ENCODE assay signal across 8 mouse cellular contexts in the genomic region with DNA sequence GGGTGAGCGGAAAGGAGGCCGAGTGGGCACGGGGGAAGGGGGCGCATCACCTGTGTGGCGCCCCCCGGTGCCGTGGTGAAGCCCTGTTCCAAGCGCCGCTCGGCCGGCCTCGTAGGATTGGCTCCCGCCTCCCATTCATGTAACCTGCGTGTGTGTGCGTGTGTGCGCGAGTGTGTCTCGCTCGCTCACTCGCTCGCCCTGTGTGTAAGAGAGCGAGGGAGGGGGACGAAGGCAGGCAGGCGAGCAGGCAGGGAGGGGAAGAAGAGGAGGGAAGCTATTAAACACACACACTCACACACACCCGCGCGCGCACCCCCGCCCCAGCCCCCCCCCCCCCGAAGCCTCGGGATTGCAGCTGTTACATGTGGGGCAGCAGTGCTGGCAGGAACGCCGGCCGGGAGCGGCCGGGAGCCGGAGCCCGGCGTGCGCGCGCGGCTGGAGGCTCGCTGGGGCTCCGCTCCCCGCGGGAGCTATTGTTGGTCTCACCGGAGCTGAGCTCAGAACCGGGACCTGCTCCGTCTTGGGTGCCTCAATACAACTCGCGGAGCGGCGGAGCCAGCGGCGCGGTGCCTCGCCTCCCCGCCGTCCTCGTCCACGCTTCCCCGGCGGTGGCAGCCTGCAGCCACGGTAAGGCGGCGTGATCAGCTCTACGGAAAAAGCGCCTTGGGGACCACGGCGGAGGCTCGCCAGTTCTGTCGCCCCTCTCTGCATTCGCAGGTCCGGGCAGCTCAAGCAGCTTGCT. TPM values are rescaled to one million over a fixed set of nuclear protein-coding genes. Genes with fewer than 3 reads are reported as not detected.
A peak's percentile ranks its signal among the peaks of the same experiment; 100 is the strongest.
DNase-seq lines count a peak whose midpoint lies in the region; ATAC-seq and TF ChIP-seq lines count a peak whose summit lies in the region.

No protein-coding gene starts in this region.

- peaks cover 68% of the 10 kb centered on the region for H3K27me3 ChIP-seq in megakaryocyte, embryonic 14.5 days (replicated peaks)
- H3K27me3 ChIP-seq in heart, embryonic 13.5 days (replicated peaks) = peaks cover 68% of the 10 kb centered on the region
- H3K27me3 ChIP-seq in kidney, postnatal 0 days (ENCODE audit: insufficient read depth, low read length) = no peaks in the 10 kb centered on the region
- peaks cover 78% of the 10 kb centered on the region for H3K27me3 ChIP-seq in liver, embryonic 13.5 days

- no peak for TF ChIP-seq CTCF in cortical plate, adult 2 months (IDR thresholded peaks at IDR 0.05; ENCODE audit: extremely low read depth, insufficient read depth, low read length)
- peak; percentile 37; the same call in 1 of the 2 replicates for TF ChIP-seq CTCF in kidney, postnatal 0 days (IDR thresholded peaks at IDR 0.05; ENCODE audit: low read depth)
- TF ChIP-seq CTCF in olfactory bulb, adult 2 months (IDR thresholded peaks at IDR 0.05; ENCODE audit: insufficient read depth, low read depth, low read length) = 0 out of 2 replicates have a peak, but pooled peaks have one; percentile 29

- peaks cover 18% of the 10 kb centered on the region for H3K4me1 ChIP-seq in megakaryocyte, embryonic 14.5 days
- peaks cover 2% of the 10 kb centered on the region for H3K4me1 ChIP-seq in cortical plate, adult 2 months (ENCODE audit: control insufficient read depth, insufficient read depth, low read length)
- peaks cover 26% of the 10 kb centered on the region for H3K4me1 ChIP-seq in heart, embryonic 13.5 days
- H3K4me1 ChIP-seq in kidney, postnatal 0 days (replicated peaks; ENCODE audit: insufficient read depth, low read length) = 0 out of 2 replicates have a peak, but pooled peaks cover 10% of the 10 kb centered on the region
- peaks cover 10% of the 10 kb centered on the region; the same call in 1 of the 2 replicates for H3K4me1 ChIP-seq in liver, embryonic 13.5 days (replicated peaks)
- H3K4me1 ChIP-seq in olfactory bulb, adult 2 months (ENCODE audit: control insufficient read depth, insufficient read depth, low read length) = no peaks in the 10 kb centered on the region

- H3K9me3 ChIP-seq in megakaryocyte, embryonic 14.5 days = no peaks in the 10 kb centered on the region
- no peaks in the 10 kb centered on the region for H3K9me3 ChIP-seq in heart, embryonic 13.5 days
- no peaks in the 10 kb centered on the region for H3K9me3 ChIP-seq in kidney, postnatal 0 days (replicated peaks; ENCODE audit: low read length)
- no peaks in the 10 kb centered on the region for H3K9me3 ChIP-seq in liver, embryonic 13.5 days (replicated peaks)

- no peaks in the 10 kb centered on the region for H3K36me3 ChIP-seq in megakaryocyte, embryonic 14.5 days (replicated peaks; ENCODE audit: low read length)
- no peaks in the 10 kb centered on the region for H3K36me3 ChIP-seq in heart, embryonic 13.5 days
- no peaks in the 10 kb centered on the region for H3K36me3 ChIP-seq in kidney, postnatal 0 days (ENCODE audit: insufficient read depth, low read length)
- H3K36me3 ChIP-seq in liver, embryonic 13.5 days = no peaks in the 10 kb centered on the region

- no peak for ATAC-seq in megakaryocyte, adult 5-6 weeks (ENCODE audit: poor library complexity, severe bottlenecking)
- ATAC-seq in heart, embryonic 13.5 days (ENCODE audit: extremely low read depth, insufficient number of reproducible peaks, low FRiP score, low TSS enrichment) = peak; percentile 22; the same call in 1 of the 2 replicates
- ATAC-seq in kidney, postnatal 0 days (replicated peaks; ENCODE audit: low FRiP score, low read depth) = peak; percentile 41
- ATAC-seq in liver, embryonic 13.5 days (ENCODE audit: low read depth) = no peak

- peak overlapping the region; percentile 82 for H3K9ac ChIP-seq in heart, embryonic 13.5 days
- H3K9ac ChIP-seq in kidney, postnatal 0 days (ENCODE audit: low read depth, low read length) = peak overlapping the region; percentile 75
- 0 out of 2 replicates have a peak overlapping the region, but pooled peaks have one; percentile 6 for H3K9ac ChIP-seq in liver, embryonic 13.5 days

- peak overlapping the region; percentile 97 for H3K27ac ChIP-seq in cortical plate, adult 2 months (ENCODE audit: insufficient read depth, low read length)
- H3K27ac ChIP-seq in heart, embryonic 13.5 days (replicated peaks) = peak overlapping the region; percentile 40
- peak overlapping the region; percentile 75 for H3K27ac ChIP-seq in kidney, postnatal 0 days
- no peak overlapping the region for H3K27ac ChIP-seq in liver, embryonic 13.5 days
- peak overlapping the region; percentile 96 for H3K27ac ChIP-seq in olfactory bulb, adult 2 months (ENCODE audit: insufficient read depth, low read depth, low read length)

- peak; percentile 67; the same call in 1 of the 2 replicates for TF ChIP-seq POLR2A in cortical plate, adult 2 months (IDR thresholded peaks at IDR 0.05; ENCODE audit: extremely low read depth, insufficient read depth, low read length)
- peak; percentile 48; the same call in 1 of the 2 replicates for TF ChIP-seq POLR2A in olfactory bulb, adult 2 months (IDR thresholded peaks at IDR 0.05; ENCODE audit: insufficient read depth, low read depth, low read length)

- peak overlapping the region; percentile 86 for H3K4me2 ChIP-seq in heart, embryonic 13.5 days
- peak overlapping the region; percentile 97 for H3K4me2 ChIP-seq in kidney, postnatal 0 days (ENCODE audit: low read length)
- H3K4me2 ChIP-seq in liver, embryonic 13.5 days = peak overlapping the region; percentile 69

- H3K4me3 ChIP-seq in megakaryocyte, embryonic 14.5 days (replicated peaks) = peak overlapping the region; percentile 50
- H3K4me3 ChIP-seq in cortical plate, adult 2 months (ENCODE audit: insufficient read depth, low read length) = peak overlapping the region; percentile 80
- peak overlapping the region; percentile 68 for H3K4me3 ChIP-seq in heart, embryonic 13.5 days
- H3K4me3 ChIP-seq in kidney, postnatal 0 days (replicated peaks; ENCODE audit: low read depth, low read length) = peak overlapping the region; percentile 72
- H3K4me3 ChIP-seq in liver, embryonic 13.5 days (replicated peaks) = peak overlapping the region; percentile 46
- H3K4me3 ChIP-seq in olfactory bulb, adult 2 months (ENCODE audit: insufficient read depth, low read depth, low read length) = peak overlapping the region; percentile 96

- WGBS in heart, embryonic 13.5 days = under 1% methylated on average over 68 of the region's 75 CpGs
- under 1% methylated on average over 60 of the region's 75 CpGs for WGBS in kidney, postnatal 0 days
- 2% methylated on average over 63 of the region's 75 CpGs for WGBS in liver, embryonic 13.5 days (ENCODE audit: insufficient replicate concordance)
- 1% methylated on average over 74 of the region's 75 CpGs for WGBS in olfactory bulb, adult 2 months

- DNase-seq in kidney, postnatal 0 days (ENCODE audit: low spot score) = peak; percentile 61
- DNase-seq in liver, embryonic 13.5 days = no peak
- DNase-seq in natural killer cell, adult 2 months (ENCODE audit: low spot score in 2 of 2) = no peak

RNA-seq across cellular contexts. Expression of a gene that starts 38.9 kb away (rescaled TPM):
- 0.21 TPM in 1 of 2 replicates, not detected in the other for polyA plus RNA-seq in megakaryocyte, embryonic 14.5 days (2012; ENCODE audit: insufficient read depth, low replicate concordance)
- not detected in 2 replicates for total RNA-seq in megakaryocyte, adult 5-6 weeks (2015)
- under 0.01 TPM in 1 of 2 replicates, not detected in the other for total RNA-seq in megakaryocyte, adult 5-6 weeks (2017)
- polyA plus RNA-seq in cortical plate, adult 2 months (2012; rRNA removed) = 28.9 and 30.2 TPM in 2 replicates
- 9.2 and 10.5 TPM in 2 replicates for polyA plus RNA-seq in heart, embryonic 13.5 days (2015; fragmentation: Nextera tagmentation; extraction: Ambion mirVana)
- 22.6 and 23.2 TPM in 2 replicates for polyA plus RNA-seq in kidney, postnatal 0 days (2015; fragmentation: Nextera tagmentation; extraction: Ambion mirVana)
- polyA plus RNA-seq in liver, embryonic 13.5 days (2015; fragmentation: Nextera tagmentation; extraction: Ambion mirVana) = 0.47 and 0.67 TPM in 2 replicates
- polyA plus RNA-seq in olfactory bulb, adult 2 months (2012; ENCODE audit: insufficient read depth, insufficient read length, low replicate concordance, missing spikeins) = not detected in 2 replicates

Comparison
In these comparisons a context has a peak if more than half of its experiments do, and no peak if none do; other contexts are left out.
1. H3K4me3 ChIP-seq: peak in every context shown above with its lines; median percentile 96 in olfactory bulb, adult 2 months; 80 in cortical plate, adult 2 months; 72 in kidney, postnatal 0 days; 68 in heart, embryonic 13.5 days; 50 in megakaryocyte, embryonic 14.5 days; 46 in liver, embryonic 13.5 days.
2. ATAC-seq: peak in heart, embryonic 13.5 days (single experiment) and kidney, postnatal 0 days (single experiment); none in megakaryocyte, adult 5-6 weeks (single experiment) and liver, embryonic 13.5 days (single experiment).
3. H3K9ac ChIP-seq: peak in every context shown above with its lines; median percentile 82 in heart, embryonic 13.5 days; 75 in kidney, postnatal 0 days; 6 in liver, embryonic 13.5 days.
4. Peak in every context shown above with its lines, with median percentiles within 50 percentile points of each other: H3K4me2 ChIP-seq.